23 mouse cellular contexts compared by ENCODE assay signal in the genomic region with DNA sequence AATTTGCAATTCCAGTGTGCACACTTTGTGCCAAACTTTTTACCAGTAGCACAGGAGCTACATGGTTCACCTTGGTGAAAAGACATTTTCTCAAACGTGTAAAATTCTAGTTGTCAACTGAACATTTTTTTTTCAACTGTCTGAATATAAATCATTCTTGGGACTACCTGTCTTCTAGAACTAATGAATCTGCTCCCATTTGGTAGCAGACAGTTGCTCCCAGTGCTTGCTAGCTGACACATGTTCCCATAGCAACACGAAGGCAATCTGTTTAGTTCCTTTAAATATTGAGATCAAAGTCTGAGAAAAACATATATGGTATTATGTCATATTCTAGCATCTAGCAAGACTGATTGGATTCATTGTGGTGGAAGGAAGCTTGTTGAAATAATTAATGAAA.
A peak's percentile ranks its signal among the peaks of the same experiment; 100 is the strongest.
DNase-seq lines count a peak whose midpoint lies in the region; ATAC-seq lines count a peak whose summit lies in the region.
"Had no signal": no experiment of that assay in that cellular context is flagged by ENCODE, and none has a peak within 500 bp of the region (broad histone marks: within the 10 kb centered on the region; RNA-seq: fewer than 3 reads in every experiment).

No protein-coding gene starts in this region.

- no peaks in the 10 kb centered on the region for H3K36me3 ChIP-seq in forebrain, embryonic 14.5 days (ENCODE audit: control insufficient read depth, insufficient read depth, low read length)
- peaks cover 6% of the 10 kb centered on the region for H3K36me3 ChIP-seq in forebrain, embryonic 10.5 days (replicated peaks)
- H3K36me3 ChIP-seq in heart, embryonic 12.5 days: peaks cover 6% of the 10 kb centered on the region; the same call in 1 of the 2 replicates
- H3K36me3 ChIP-seq in kidney, embryonic 15.5 days: peaks cover 5% of the 10 kb centered on the region; the same call in 1 of the 2 replicates
- H3K36me3 ChIP-seq: embryonic facial prominence, embryonic 12.5 days; heart, embryonic 15.5 days; hindbrain, embryonic 15.5 days had no signal

- no peaks in the 10 kb centered on the region for H3K9me3 ChIP-seq in forebrain, embryonic 14.5 days (replicated peaks; ENCODE audit: control insufficient read depth, low read length)
- H3K9me3 ChIP-seq in forebrain, embryonic 10.5 days: no peaks in the 10 kb centered on the region
- 0 out of 2 replicates have a peak, but pooled peaks cover 2% of the 10 kb centered on the region for H3K9me3 ChIP-seq in heart, embryonic 12.5 days (replicated peaks)
- H3K9me3 ChIP-seq in kidney, embryonic 15.5 days (replicated peaks): no peaks in the 10 kb centered on the region
- H3K9me3 ChIP-seq: embryonic facial prominence, embryonic 12.5 days; G1E; heart, embryonic 10.5 days; heart, embryonic 15.5 days; hindbrain, embryonic 15.5 days had no signal

- no peak overlapping the region for H3K4me2 ChIP-seq in forebrain, embryonic 14.5 days (ENCODE audit: low read length)
- H3K4me2 ChIP-seq in heart, embryonic 12.5 days: no peak overlapping the region
- H3K4me2 ChIP-seq in kidney, embryonic 15.5 days: no peak overlapping the region
- H3K4me2 ChIP-seq: embryonic facial prominence, embryonic 12.5 days; heart, embryonic 15.5 days; hindbrain, embryonic 15.5 days had no signal

- H3K4me3 ChIP-seq in forebrain, embryonic 14.5 days (ENCODE audit: low read depth, low read length): no peak overlapping the region
- H3K4me3 ChIP-seq in forebrain, embryonic 10.5 days: no peak overlapping the region
- H3K4me3 ChIP-seq in heart, embryonic 12.5 days: no peak overlapping the region
- H3K4me3 ChIP-seq in kidney, embryonic 15.5 days (replicated peaks): no peak overlapping the region
- H3K4me3 ChIP-seq: embryonic facial prominence, embryonic 12.5 days; heart, embryonic 10.5 days; heart, embryonic 15.5 days; hindbrain, embryonic 15.5 days had no signal

- H3K4me1 ChIP-seq in forebrain, embryonic 14.5 days (ENCODE audit: control insufficient read depth, insufficient read depth, low read length): peaks cover 7% of the 10 kb centered on the region
- H3K4me1 ChIP-seq in forebrain, embryonic 10.5 days: peaks cover 29% of the 10 kb centered on the region
- peaks cover 8% of the 10 kb centered on the region; the same call in 1 of the 2 replicates for H3K4me1 ChIP-seq in heart, embryonic 12.5 days (replicated peaks)
- H3K4me1 ChIP-seq in kidney, embryonic 15.5 days: peaks cover 15% of the 10 kb centered on the region

- H3K27me3 ChIP-seq in forebrain, embryonic 14.5 days (replicated peaks; ENCODE audit: control insufficient read depth, insufficient read depth, low read length): no peaks in the 10 kb centered on the region
- no peaks in the 10 kb centered on the region for H3K27me3 ChIP-seq in forebrain, embryonic 10.5 days (ENCODE audit: poor library complexity, severe bottlenecking)
- H3K27me3 ChIP-seq in heart, embryonic 12.5 days (replicated peaks): no peaks in the 10 kb centered on the region
- H3K27me3 ChIP-seq in kidney, embryonic 15.5 days: no peaks in the 10 kb centered on the region
- H3K27me3 ChIP-seq: embryonic facial prominence, embryonic 12.5 days; heart, embryonic 15.5 days; hindbrain, embryonic 15.5 days had no signal

- DNase-seq in forebrain, embryonic 14.5 days (ENCODE audit: low spot score): peak; percentile 76
- DNase-seq in forebrain, embryonic 10.5 days (ENCODE audit: extremely low spot score, low spot score): no peak
- DNase-seq in heart, adult 11 months: peak; percentile 9
- peak; percentile 57 for DNase-seq in layer of hippocampus, adult 9-11 months
- DNase-seq in layer of hippocampus, postnatal 25 days (ENCODE audit: extremely low spot score in 1 of 2, low spot score in 1 of 2): no peak
- DNase-seq: adrenal gland, adult 8-10 months; adrenal gland, postnatal 36 days; B cell, adult 2 months; cerebellum, adult 11 months; cerebellum, adult 8-10 months; cerebellum, postnatal 14 days; gastrocnemius, postnatal 36 days; heart, adult 18-20 months; heart, postnatal 14 days had no signal

- ATAC-seq in forebrain, embryonic 14.5 days: peak; percentile 38; the same call in 1 of the 2 replicates
- no peak for ATAC-seq in heart, embryonic 12.5 days (ENCODE audit: insufficient number of reproducible peaks, low FRiP score)
- no peak for ATAC-seq in kidney, embryonic 15.5 days (replicated peaks; ENCODE audit: low FRiP score)
- ATAC-seq: CD4-positive, CD25-positive, alpha-beta regulatory T cell, adult 4 months; intestine, embryonic 16.5 days had no signal

- 70% methylated on average over 2 of the region's 2 CpGs for WGBS in forebrain, embryonic 14.5 days
- 90% methylated on average over 2 of the region's 2 CpGs for whole genome bisulfite sequencing in forebrain, embryonic 10.5 days
- WGBS in heart, embryonic 12.5 days: 82% methylated on average over 2 of the region's 2 CpGs
- 60% methylated on average over 2 of the region's 2 CpGs for WGBS in kidney, embryonic 15.5 days

- H3K27ac ChIP-seq in forebrain, embryonic 14.5 days (ENCODE audit: low read depth, low read length): no peak overlapping the region
- no peak overlapping the region for H3K27ac ChIP-seq in forebrain, embryonic 10.5 days
- H3K27ac ChIP-seq in heart, embryonic 12.5 days (ENCODE audit: poor library complexity, severe bottlenecking): no peak overlapping the region
- no peak overlapping the region for H3K27ac ChIP-seq in kidney, embryonic 15.5 days
- H3K27ac ChIP-seq: embryonic facial prominence, embryonic 12.5 days; heart, embryonic 10.5 days; heart, embryonic 15.5 days; hindbrain, embryonic 15.5 days had no signal

- no peak overlapping the region for H3K9ac ChIP-seq in forebrain, embryonic 14.5 days (ENCODE audit: low read length)
- H3K9ac ChIP-seq in heart, embryonic 12.5 days: no peak overlapping the region
- no peak overlapping the region for H3K9ac ChIP-seq in kidney, embryonic 15.5 days
- H3K9ac ChIP-seq: embryonic facial prominence, embryonic 12.5 days; heart, embryonic 15.5 days; hindbrain, embryonic 15.5 days had no signal

Comparison
In these comparisons a context has a peak if more than half of its experiments do, and no peak if none do; other contexts are left out.
1. DNase-seq: peak in forebrain, embryonic 14.5 days (single experiment), heart, adult 11 months (single experiment) and layer of hippocampus, adult 9-11 months (single experiment); none in forebrain, embryonic 10.5 days (single experiment) and layer of hippocampus, postnatal 25 days (0 of 2).